Mouse (Mus musculus): ENCODE measurements around the gene Arid1b. TPM values are rescaled to one million over a fixed set of nuclear protein-coding genes. Genes with fewer than 3 reads are reported as not detected.

Arid1b gene
- polyA plus RNA-seq, 1 experiment from 2014 or later: 11.2 TPM

- Histone ChIP-seq H3K9ac (no peak overlapping the region), H3K4me2 (no peak overlapping the region), H3K4me1 (peaks cover 49% of the 10 kb centered on the region)
These were observed 66.5 kb downstream of the Arid1b start for GRCm38 (mm10) chr17:5060515-5061084.

GRCm38 (mm10) chr17:5061183-5061582, 67.1 kb downstream of the Arid1b start:
- Histone ChIP-seq H3K27ac (no peak overlapping the region), H3K9ac (no peak overlapping the region), H3K4me2 (no peak overlapping the region), H3K9me3 (no peaks in the 10 kb centered on the region), H3K4me3 (replicated peaks) (no peak overlapping the region), H3K4me1 (peaks cover 45% of the 10 kb centered on the region), H3K27me3 (replicated peaks) (no peaks in the 10 kb centered on the region), H3K36me3 (no peaks in the 10 kb centered on the region)
- ATAC-seq (ENCODE audit: insufficient read depth, low FRiP score, low read depth): no peak
- 73% methylated on average over 3 of the region's 3 CpGs for WGBS

More at GRCm38 (mm10) chr17:5060515-5061084, 66.5 kb downstream of the Arid1b start:
- no peak for ATAC-seq (ENCODE audit: insufficient read depth, low FRiP score, low read depth)
- Histone ChIP-seq H3K36me3 (no peaks in the 10 kb centered on the region), H3K27ac (no peak overlapping the region), H3K9me3 (no peaks in the 10 kb centered on the region), H3K27me3 (replicated peaks) (no peaks in the 10 kb centered on the region), H3K4me3 (replicated peaks) (no peak overlapping the region)
- WGBS: 54% methylated on average over 5 of the region's 5 CpGs

GRCm38 (mm10) chr17:5061593-5061992, 67.5 kb downstream of the Arid1b start:
- Histone ChIP-seq H3K4me2 (no peak overlapping the region), H3K4me3 (replicated peaks) (no peak overlapping the region), H3K27me3 (replicated peaks) (no peaks in the 10 kb centered on the region), H3K9me3 (no peaks in the 10 kb centered on the region), H3K27ac (no peak overlapping the region), H3K4me1 (peaks cover 44% of the 10 kb centered on the region), H3K36me3 (no peaks in the 10 kb centered on the region), H3K9ac (no peak overlapping the region)
- no peak for ATAC-seq (ENCODE audit: insufficient read depth, low FRiP score, low read depth)
- 45% methylated on average over 5 of the region's 5 CpGs for WGBS

- Histone ChIP-seq H3K4me2 (no peak overlapping the region), H3K4me3 (replicated peaks) (no peak overlapping the region), H3K27me3 (replicated peaks) (no peaks in the 10 kb centered on the region), H3K36me3 (no peaks in the 10 kb centered on the region), H3K9ac (no peak overlapping the region), H3K9me3 (no peaks in the 10 kb centered on the region), H3K27ac (no peak overlapping the region), H3K4me1 (peaks cover 32% of the 10 kb centered on the region)
- 80% methylated on average over 9 of the region's 9 CpGs for WGBS
- no peak for ATAC-seq (ENCODE audit: insufficient read depth, low FRiP score, low read depth)
These were observed 69.5 kb downstream of the Arid1b start for GRCm38 (mm10) chr17:5063471-5064176.

- Histone ChIP-seq H3K27ac (no peak overlapping the region), H3K4me3 (replicated peaks) (no peak overlapping the region), H3K9me3 (no peaks in the 10 kb centered on the region), H3K9ac (no peak overlapping the region), H3K4me1 (peaks cover 24% of the 10 kb centered on the region), H3K27me3 (replicated peaks) (no peaks in the 10 kb centered on the region), H3K36me3 (no peaks in the 10 kb centered on the region), H3K4me2 (no peak overlapping the region)
- no peak for ATAC-seq (ENCODE audit: insufficient read depth, low FRiP score, low read depth)
- 64% methylated on average over 6 of the region's 6 CpGs for WGBS
These were observed 70.6 kb downstream of the Arid1b start for GRCm38 (mm10) chr17:5064777-5065176.

GRCm38 (mm10) chr17:5065270-5065669, 71.1 kb downstream of the Arid1b start:
- no peak overlapping the region for H3K9ac ChIP-seq
- H3K27me3 ChIP-seq (replicated peaks): no peaks in the 10 kb centered on the region
- H3K4me1 ChIP-seq: peaks cover 22% of the 10 kb centered on the region; the same call in 1 of the 2 replicates
- H3K9me3 ChIP-seq: no peaks in the 10 kb centered on the region
- no peak overlapping the region for H3K27ac ChIP-seq
- WGBS: 72% methylated on average over 6 of the region's 6 CpGs
- H3K4me2 ChIP-seq: no peak overlapping the region
- no peak for ATAC-seq (ENCODE audit: insufficient read depth, low FRiP score, low read depth)
- no peak overlapping the region for H3K4me3 ChIP-seq (replicated peaks)
- no peaks in the 10 kb centered on the region for H3K36me3 ChIP-seq

GRCm38 (mm10) chr17:5066835-5067234, 72.7 kb downstream of the Arid1b start:
- no peak for ATAC-seq (ENCODE audit: insufficient read depth, low FRiP score, low read depth)
- H3K36me3 ChIP-seq: 0 out of 2 replicates have a peak, but pooled peaks cover 4% of the 10 kb centered on the region
- H3K9ac ChIP-seq: no peak overlapping the region
- H3K27me3 ChIP-seq (replicated peaks): no peaks in the 10 kb centered on the region
- H3K9me3 ChIP-seq: no peaks in the 10 kb centered on the region
- no peak overlapping the region for H3K27ac ChIP-seq
- peaks cover 22% of the 10 kb centered on the region; the same call in 1 of the 2 replicates for H3K4me1 ChIP-seq
- 84% methylated on average over 8 of the region's 8 CpGs for WGBS
- H3K4me2 ChIP-seq: no peak overlapping the region
- H3K4me3 ChIP-seq (replicated peaks): no peak overlapping the region

- peaks cover 22% of the 10 kb centered on the region; the same call in 1 of the 2 replicates for H3K4me1 ChIP-seq
- no peak overlapping the region for H3K4me2 ChIP-seq
- H3K9me3 ChIP-seq: no peaks in the 10 kb centered on the region
- H3K27me3 ChIP-seq (replicated peaks): no peaks in the 10 kb centered on the region
- H3K27ac ChIP-seq: no peak overlapping the region
- no peak for ATAC-seq (ENCODE audit: insufficient read depth, low FRiP score, low read depth)
- H3K9ac ChIP-seq: no peak overlapping the region
- H3K36me3 ChIP-seq: 0 out of 2 replicates have a peak, but pooled peaks cover 4% of the 10 kb centered on the region
- 64% methylated on average over 4 of the region's 4 CpGs for WGBS
- no peak overlapping the region for H3K4me3 ChIP-seq (replicated peaks)
These were observed 73.1 kb downstream of the Arid1b start for GRCm38 (mm10) chr17:5067264-5067663.

- H3K9ac ChIP-seq: no peak overlapping the region
- H3K36me3 ChIP-seq: 0 out of 2 replicates have a peak, but pooled peaks cover 4% of the 10 kb centered on the region
- H3K27ac ChIP-seq: no peak overlapping the region
- no peak overlapping the region for H3K4me3 ChIP-seq (replicated peaks)
- peaks cover 17% of the 10 kb centered on the region; the same call in 1 of the 2 replicates for H3K4me1 ChIP-seq
- ATAC-seq (ENCODE audit: insufficient read depth, low FRiP score, low read depth): no peak
- 63% methylated on average over 3 of the region's 3 CpGs for WGBS
- H3K9me3 ChIP-seq: no peaks in the 10 kb centered on the region
- H3K4me2 ChIP-seq: no peak overlapping the region
- no peaks in the 10 kb centered on the region for H3K27me3 ChIP-seq (replicated peaks)
These were observed 76.3 kb downstream of the Arid1b start for GRCm38 (mm10) chr17:5070399-5070798.

GRCm38 (mm10) chr17:5072539-5072938, 78.4 kb downstream of the Arid1b start:
- 73% methylated on average over 4 of the region's 4 CpGs for WGBS
- Histone ChIP-seq H3K27me3 (replicated peaks) (no peaks in the 10 kb centered on the region), H3K4me3 (replicated peaks) (no peak overlapping the region), H3K36me3 (0 out of 2 replicates have a peak, but pooled peaks cover 4% of the 10 kb centered on the region), H3K4me2 (no peak overlapping the region), H3K9ac (no peak overlapping the region), H3K4me1 (peaks cover 15% of the 10 kb centered on the region; the same call in 1 of the 2 replicates), H3K9me3 (no peaks in the 10 kb centered on the region), H3K27ac (no peak overlapping the region)
- no peak for ATAC-seq (ENCODE audit: insufficient read depth, low FRiP score, low read depth)

GRCm38 (mm10) chr17:5074752-5075506, 80.8 kb downstream of the Arid1b start:
- Histone ChIP-seq H3K4me2 (no peak overlapping the region), H3K27me3 (replicated peaks) (no peaks in the 10 kb centered on the region), H3K4me1 (0 out of 2 replicates have a peak, but pooled peaks cover 10% of the 10 kb centered on the region), H3K36me3 (0 out of 2 replicates have a peak, but pooled peaks cover 4% of the 10 kb centered on the region), H3K27ac (no peak overlapping the region), H3K4me3 (replicated peaks) (no peak overlapping the region), H3K9me3 (no peaks in the 10 kb centered on the region), H3K9ac (no peak overlapping the region)
- no peak for ATAC-seq (ENCODE audit: insufficient read depth, low FRiP score, low read depth)
- 67% methylated on average over 7 of the region's 7 CpGs for WGBS

GRCm38 (mm10) chr17:5077996-5078395, 83.9 kb downstream of the Arid1b start:
- Histone ChIP-seq H3K36me3 (no peaks in the 10 kb centered on the region), H3K4me3 (replicated peaks) (no peak overlapping the region), H3K4me1 (peaks cover 32% of the 10 kb centered on the region), H3K9ac (no peak overlapping the region), H3K27me3 (replicated peaks) (no peaks in the 10 kb centered on the region), H3K9me3 (no peaks in the 10 kb centered on the region), H3K27ac (no peak overlapping the region), H3K4me2 (no peak overlapping the region)
- WGBS: 39% methylated on average over 9 of the region's 9 CpGs
- no peak for ATAC-seq (ENCODE audit: insufficient read depth, low FRiP score, low read depth)

All from stomach, embryonic 15.5 days (tissue).